Mouse (Mus musculus): Measurements from ENCODE around the gene BC048671. TPM values are rescaled to one million over a fixed set of nuclear protein-coding genes. Genes with fewer than 3 reads are reported as not detected.

The BC048671 gene
- total RNA-seq, 1 experiment, result not detected

DNA sequence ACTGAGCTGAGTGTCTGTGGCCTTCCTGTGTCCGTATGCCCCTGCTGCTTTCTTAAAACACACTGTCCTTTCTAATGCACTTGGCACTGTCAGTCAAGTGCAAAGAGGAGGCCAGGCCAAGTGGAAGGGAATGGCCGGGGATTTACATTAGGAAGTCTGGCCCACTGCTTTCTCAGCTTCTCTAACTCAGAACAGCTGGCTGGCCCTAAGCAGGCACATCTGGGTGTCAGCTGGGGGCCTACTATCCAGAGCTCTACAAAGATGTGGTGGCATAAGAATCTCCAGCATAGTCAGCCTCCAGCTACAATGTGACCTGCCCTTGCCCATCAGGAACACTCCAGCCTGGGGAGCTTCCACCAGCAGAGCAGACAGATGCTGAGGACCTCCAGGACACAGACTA lies 49.0 kb downstream of the BC048671 start:
- H3K27ac ChIP-seq (ENCODE audit: insufficient read depth, low read depth, low read length, poor library complexity, severe bottlenecking), result no peak overlapping the region
- no peak for DNase-seq (ENCODE audit: low read depth, low spot score)
- in situ Hi-C loops (cut with MboI; ENCODE audit: low sequenced_read_pairs in 2 of 2, unreplicated experiment in 2 of 2), result no loop called here

More for the DNA sequence above, 49.0 kb downstream of the BC048671 start:
- H3K9me3 ChIP-seq (ENCODE audit: control insufficient read depth, insufficient read depth, low read depth, low read length), result no peaks in the 10 kb centered on the region
- TF ChIP-seq ZNF384 (IDR thresholded peaks at IDR 0.05; ENCODE audit: low read depth, low read length) (no peak), MAFK (IDR thresholded peaks at IDR 0.05; ENCODE audit: insufficient read depth, low read depth, low read length) (no peak), ZC3H11A (IDR thresholded peaks at IDR 0.05; ENCODE audit: borderline replicate concordance, low read depth, low read length) (no peak), CHD2 (IDR thresholded peaks at IDR 0.05; ENCODE audit: low read depth, low read length) (no peak), HCFC1 (IDR thresholded peaks at IDR 0.05; ENCODE audit: borderline replicate concordance, insufficient read depth, low read length) (no peak)
- H3K4me1 ChIP-seq (ENCODE audit: control insufficient read depth in 2 of 2, insufficient read depth in 2 of 2, low read length in 2 of 2, poor library complexity in 1 of 2), result no peaks in the 10 kb centered on the region
- no peak overlapping the region for H3K4me3 ChIP-seq (ENCODE audit: insufficient read depth in 1 of 2, low read depth in 1 of 2, low read length in 2 of 2, poor library complexity in 1 of 2, severe bottlenecking in 1 of 2)
- H3K9ac ChIP-seq (ENCODE audit: insufficient read depth, low read depth, low read length, poor library complexity, severe bottlenecking), result no peak overlapping the region
- no peaks in the 10 kb centered on the region for H3K36me3 ChIP-seq (ENCODE audit: control insufficient read depth, insufficient read depth, low read length, poor library complexity, severe bottlenecking)

Other genes with a start within 250 kb of the BC048671 start
- gene Vmn1r49, start 222.7 kb upstream of the BC048671 start, total RNA-seq (2012; rRNA removed), result not detected in 2 replicates
- gene Vmn1r50, start 199.8 kb upstream of the BC048671 start, total RNA-seq (2012; rRNA removed), result not detected in 2 replicates
- not detected in 2 replicates for gene Vmn1r51, start 178.6 kb upstream of the BC048671 start, total RNA-seq (2012; rRNA removed)
- gene Vmn1r52, start 126.4 kb upstream of the BC048671 start, total RNA-seq (2012; rRNA removed), result not detected in 2 replicates
- gene V1ra8, start 98.4 kb upstream of the BC048671 start, total RNA-seq (2012; rRNA removed), result not detected in 2 replicates
- gene Vmn1r53, start 76.8 kb upstream of the BC048671 start, total RNA-seq (2012; rRNA removed), result 2.1 and 2.3 TPM in 2 replicates
- gene Vmn1r54, start 54.9 kb upstream of the BC048671 start, total RNA-seq (2012; rRNA removed), result not detected in 2 replicates
- gene Chst13, start 24.0 kb downstream of the BC048671 start, total RNA-seq (2012; rRNA removed), result 0.54 and 0.74 TPM in 2 replicates
- gene Uroc1, start 32.1 kb downstream of the BC048671 start, total RNA-seq (2012; rRNA removed), result 0.09 TPM in 1 of 2 replicates, not detected in the other
- 10.6 and 12.0 TPM in 2 replicates for gene Zxdc, start 68.3 kb downstream of the BC048671 start, total RNA-seq (2012; rRNA removed)
- 0.98 and 1.0 TPM in 2 replicates for gene Cfap100, start 127.6 kb downstream of the BC048671 start, total RNA-seq (2012; rRNA removed)
- gene Klf15, start 161.4 kb downstream of the BC048671 start, total RNA-seq (2012; rRNA removed), result 6.4 and 11.3 TPM in 2 replicates
- 3.9 and 4.0 TPM in 2 replicates for gene Aldh1l1, start 185.2 kb downstream of the BC048671 start, total RNA-seq (2012; rRNA removed)

All from ES-E14 (cell line).